Mouse (Mus musculus): ENCODE results near the gene Trappc6a. TPM values are rescaled to one million over a fixed set of nuclear protein-coding genes. Genes with fewer than 3 reads are reported as not detected.

Gene Trappc6a
- total RNA-seq (2021), result 10 to 100 TPM; 32.2 to 33.5 TPM
- 32.9 and 45.0 TPM in 2 replicates for polyA plus RNA-seq (2012; rRNA removed)
- long read RNA-seq, transcript Trappc6a-201 (6 exons, 785 nt), result major isoform, 24 of 26 reads
- long read RNA-seq, partial matches to known transcripts, result 0 of 26 reads
- long read RNA-seq, other reads (novel, unspliced or antisense), result 2 of 26 reads

DNA sequence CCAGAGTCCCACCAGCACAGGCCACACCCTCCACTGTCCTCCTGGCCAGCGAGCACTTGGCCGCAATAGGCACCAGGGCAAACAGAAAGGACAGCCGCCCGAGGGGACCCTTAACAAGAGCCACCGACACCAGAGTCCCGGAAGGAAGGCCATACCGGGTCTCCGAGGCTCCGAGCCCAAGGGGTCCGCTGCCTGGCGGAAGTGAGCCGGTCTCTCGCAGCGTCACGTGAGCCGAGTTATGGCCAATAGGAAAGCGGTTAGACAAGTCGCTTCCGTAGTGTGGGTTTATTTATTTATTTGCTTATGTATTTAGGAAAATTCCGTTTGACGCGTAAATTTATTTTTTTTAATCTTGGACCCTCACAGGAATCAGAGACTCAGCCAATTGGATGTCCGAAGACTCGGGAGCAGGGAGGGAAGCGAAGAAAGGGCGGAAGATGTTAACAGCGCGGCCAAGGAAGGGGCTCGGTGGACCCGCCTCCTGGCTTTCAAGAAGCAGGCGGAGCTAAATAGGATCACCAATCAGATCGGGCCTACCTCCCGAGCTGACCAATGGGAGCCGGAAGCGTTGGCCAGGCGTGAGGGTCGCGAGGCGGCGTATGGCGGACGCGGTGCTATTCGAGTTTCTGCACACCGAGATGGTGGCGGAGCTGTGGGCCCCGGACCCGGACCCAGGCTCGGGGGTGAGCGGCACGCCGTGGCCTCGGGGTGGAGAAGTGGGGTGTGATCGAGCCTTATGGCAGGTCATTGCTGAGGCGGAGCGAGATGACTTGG lies at the start of gene Trappc6a, which contains the start of gene Bloc1s3:
Gene Trappc6a, plus strand, starts transcription at position 246 of the 774 bp plus-strand sequence.
Gene Bloc1s3, minus strand, starts transcription at position 218 of the 774 bp plus-strand sequence.
- TF ChIP-seq EP300 (IDR thresholded peaks at IDR 0.05; ENCODE audit: insufficient read depth, low read depth, low read length) (no peak), POLR2A (IDR thresholded peaks at IDR 0.05; ENCODE audit: insufficient read depth, low read depth, low read length) (peak; percentile 67), CTCF (IDR thresholded peaks at IDR 0.05) (peak; percentile 28)

DNA sequence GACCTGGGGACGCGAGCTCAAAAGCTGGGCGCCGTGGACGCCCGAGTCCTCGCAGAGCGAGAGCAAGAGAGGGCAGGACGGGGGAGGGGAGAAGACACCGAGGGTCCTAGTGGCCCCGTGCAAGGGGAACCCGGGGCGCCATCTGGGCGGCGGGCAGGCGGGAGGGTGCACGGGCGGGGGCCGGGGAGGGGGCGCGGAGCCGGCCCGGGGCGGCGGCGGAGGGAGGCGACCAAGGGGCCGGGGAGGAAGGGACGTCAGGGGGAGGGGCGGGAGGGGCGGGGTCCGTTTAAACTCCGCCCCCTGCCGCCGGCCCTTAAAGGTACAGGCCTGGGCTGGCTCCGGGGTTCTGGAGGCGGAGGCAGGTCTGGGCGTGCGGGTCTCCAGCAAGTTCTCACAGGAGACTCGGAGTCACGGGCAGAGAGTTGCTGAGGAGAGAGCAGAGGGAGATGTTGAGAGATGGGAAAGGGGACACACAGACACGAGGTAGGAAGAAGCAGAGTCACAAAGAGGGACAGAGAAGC lies 49.5 kb upstream of the Trappc6a start, which contains the start of gene Mark4:
Gene Mark4, minus strand, starts transcription at position 231 of the 521 bp plus-strand sequence.
- TF ChIP-seq EP300 (IDR thresholded peaks at IDR 0.05; ENCODE audit: insufficient read depth, low read depth, low read length) (no peak), CTCF (IDR thresholded peaks at IDR 0.05) (peak; percentile 34), POLR2A (IDR thresholded peaks at IDR 0.05; ENCODE audit: insufficient read depth, low read depth, low read length) (peak; percentile 86)
- Histone ChIP-seq H3K27me3 (ENCODE audit: control insufficient read depth, insufficient read depth, low read length) (no peaks in the 10 kb centered on the region), H3K79me2 (replicated peaks; ENCODE audit: control insufficient read depth, insufficient read depth, low read length) (peaks cover 5% of the 10 kb centered on the region), H3K36me3 (ENCODE audit: control insufficient read depth, insufficient read depth, low read length) (no peaks in the 10 kb centered on the region; the same call in 1 of the 2 replicates), H3K4me3 (peak within 1 kb of the TSS; percentile 67), H3K9ac (ENCODE audit: low read depth, low read length) (peak within 1 kb of the TSS; percentile 90), H3K27ac (peak within 1 kb of the TSS; percentile 84), H3K4me1 (ENCODE audit: control insufficient read depth, insufficient read depth, low read length) (peaks cover 2% of the 10 kb centered on the region; the same call in 1 of the 2 replicates)
- intact Hi-C loops (cut with DNase I), result loop anchor here (2.0 to 5.0 kb wide), 3 partner anchors 50 to 169 kb away; partner anchors contain the start of genes Bloc1s3, Ppp1r37, Relb and Trappc6a
- 1% methylated on average over 39 of the region's 42 CpGs for WGBS
- peak; percentile 85 to 86 for DNase-seq

More for the DNA sequence above, at the start of gene Trappc6a, which contains the start of gene Bloc1s3:
- 1% methylated on average over 56 of the region's 56 CpGs for WGBS
- Histone ChIP-seq H3K27ac (peak within 1 kb of the TSS; percentile 82), H3K27me3 (ENCODE audit: control insufficient read depth, insufficient read depth, low read length) (no peaks in the 10 kb centered on the region), H3K36me3 (ENCODE audit: control insufficient read depth, insufficient read depth, low read length) (no peaks in the 10 kb centered on the region), H3K79me2 (replicated peaks; ENCODE audit: control insufficient read depth, insufficient read depth, low read length) (no peaks in the 10 kb centered on the region), H3K4me1 (ENCODE audit: control insufficient read depth, insufficient read depth, low read length) (peaks cover 6% of the 10 kb centered on the region), H3K4me3 (peak within 1 kb of the TSS; percentile 100), H3K9ac (ENCODE audit: low read depth, low read length) (peak within 1 kb of the TSS; percentile 87)
- DNase-seq, result peak; percentile 93 to 95
- intact Hi-C loops (cut with DNase I), result loop anchor here (2.0 kb wide), 1 partner anchor 50 kb away; the partner anchor contains the start of gene Mark4

DNA sequence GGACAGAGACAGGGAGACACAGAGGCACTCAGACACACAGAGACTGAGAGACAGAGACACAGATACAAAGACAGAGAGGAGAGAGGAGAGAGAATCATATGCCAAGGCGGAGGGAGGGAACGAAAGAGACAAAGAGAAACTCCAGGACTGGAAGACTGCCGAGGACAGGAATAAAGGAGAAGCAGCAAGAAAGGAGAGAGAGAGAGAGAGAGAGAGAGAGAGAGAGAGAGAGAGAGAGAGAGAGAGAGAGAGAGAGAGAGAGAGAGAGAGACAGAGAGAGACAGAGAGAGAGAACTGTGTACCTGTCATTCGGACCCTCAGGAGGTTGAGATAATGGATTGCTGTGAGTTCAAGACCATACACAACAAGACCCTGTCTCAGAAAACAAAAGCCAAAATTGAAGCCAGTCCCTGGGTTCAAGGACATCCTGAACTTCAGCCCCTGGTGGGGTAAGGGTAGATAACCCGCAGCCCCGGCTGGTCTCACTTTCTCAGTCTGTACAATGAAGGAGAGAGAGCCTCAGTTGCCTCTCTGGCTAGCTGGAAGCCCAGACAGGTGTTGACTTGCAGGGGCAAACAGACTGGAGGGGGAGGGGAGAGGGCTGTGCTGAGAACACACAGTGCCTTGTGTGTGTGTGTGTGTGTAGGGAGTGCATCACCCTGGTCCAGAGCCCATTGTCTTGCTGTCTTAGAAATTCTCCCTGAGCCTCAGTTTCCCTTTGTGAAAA lies 48.9 kb upstream of the Trappc6a start:
- Histone ChIP-seq H3K4me3 (peak overlapping the region; percentile 67), H3K79me2 (replicated peaks; ENCODE audit: control insufficient read depth, insufficient read depth, low read length) (peaks cover 5% of the 10 kb centered on the region), H3K27me3 (ENCODE audit: control insufficient read depth, insufficient read depth, low read length) (no peaks in the 10 kb centered on the region), H3K4me1 (ENCODE audit: control insufficient read depth, insufficient read depth, low read length) (peaks cover 2% of the 10 kb centered on the region; the same call in 1 of the 2 replicates), H3K36me3 (ENCODE audit: control insufficient read depth, insufficient read depth, low read length) (no peaks in the 10 kb centered on the region; the same call in 1 of the 2 replicates), H3K9ac (ENCODE audit: low read depth, low read length) (peak overlapping the region; percentile 73), H3K27ac (peak overlapping the region; percentile 84)
- TF ChIP-seq EP300 (IDR thresholded peaks at IDR 0.05; ENCODE audit: insufficient read depth, low read depth, low read length), result no peak
- WGBS, result 26% methylated on average over 6 of the region's 6 CpGs
- intact Hi-C loops (cut with DNase I), result loop anchor here (2.0 to 5.0 kb wide), 3 partner anchors 49 to 168 kb away; partner anchors contain the start of genes Bloc1s3, Ppp1r37, Relb and Trappc6a
- DNase-seq, result no peak

DNA sequence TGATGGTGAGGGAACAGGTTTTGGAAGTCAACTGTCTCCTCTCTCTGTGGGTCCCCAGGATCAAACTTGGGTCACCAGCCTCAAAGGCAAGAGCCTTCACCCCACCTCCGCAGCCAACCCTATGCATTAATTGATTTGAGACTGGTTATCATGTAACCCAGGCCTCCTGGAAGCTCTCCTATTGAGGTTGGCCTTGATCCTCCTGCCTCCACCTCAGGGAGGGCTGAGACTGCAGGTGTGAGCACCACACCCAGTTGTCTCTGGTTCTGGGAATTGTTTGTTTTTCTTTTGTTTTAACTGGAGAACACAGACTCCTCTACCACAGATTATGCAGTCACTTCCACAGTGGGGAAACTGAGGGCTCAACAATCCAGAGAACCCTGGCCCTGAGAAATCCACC lies 47.7 kb upstream of the Trappc6a start:
- no peak for DNase-seq
- H3K9ac ChIP-seq (ENCODE audit: low read depth, low read length), result no peak overlapping the region
- peaks cover 2% of the 10 kb centered on the region; the same call in 1 of the 2 replicates for H3K4me1 ChIP-seq (ENCODE audit: control insufficient read depth, insufficient read depth, low read length)
- H3K27ac ChIP-seq, result no peak overlapping the region
- H3K79me2 ChIP-seq (replicated peaks; ENCODE audit: control insufficient read depth, insufficient read depth, low read length), result peaks cover 5% of the 10 kb centered on the region
- intact Hi-C loops (cut with DNase I), result no loop called here
- TF ChIP-seq CTCF (IDR thresholded peaks at IDR 0.05) (no peak), EP300 (IDR thresholded peaks at IDR 0.05; ENCODE audit: insufficient read depth, low read depth, low read length) (no peak), POLR2A (IDR thresholded peaks at IDR 0.05; ENCODE audit: insufficient read depth, low read depth, low read length) (no peak)
- H3K27me3 ChIP-seq (ENCODE audit: control insufficient read depth, insufficient read depth, low read length), result no peaks in the 10 kb centered on the region
- H3K36me3 ChIP-seq (ENCODE audit: control insufficient read depth, insufficient read depth, low read length), result no peaks in the 10 kb centered on the region; the same call in 1 of the 2 replicates
- no peak overlapping the region for H3K4me3 ChIP-seq
- WGBS, result 100% methylated on average over 1 of the region's 1 CpGs

DNA sequence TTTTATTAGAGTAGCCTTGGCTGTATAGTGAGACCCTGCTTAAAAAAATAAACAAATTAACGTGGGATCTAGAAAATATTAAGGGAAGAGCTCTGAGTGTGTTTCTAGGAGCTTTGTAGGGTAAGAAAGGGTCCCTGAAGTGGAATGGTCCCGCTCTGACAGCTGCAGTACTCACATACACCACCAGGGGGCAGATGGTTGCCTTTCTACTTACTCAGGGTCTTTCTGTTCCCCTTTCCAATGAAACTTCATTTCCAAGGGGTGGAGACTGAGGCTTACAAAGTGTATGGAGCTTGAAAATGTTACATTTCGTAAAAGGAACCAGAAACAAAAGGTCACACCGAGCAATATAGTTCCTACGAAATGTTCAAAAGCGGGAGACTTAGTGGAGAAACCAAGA lies 46.7 kb upstream of the Trappc6a start:
- no peaks in the 10 kb centered on the region; the same call in 1 of the 2 replicates for H3K27me3 ChIP-seq (ENCODE audit: control insufficient read depth, insufficient read depth, low read length)
- TF ChIP-seq POLR2A (IDR thresholded peaks at IDR 0.05; ENCODE audit: insufficient read depth, low read depth, low read length) (no peak), EP300 (IDR thresholded peaks at IDR 0.05; ENCODE audit: insufficient read depth, low read depth, low read length) (0 out of 2 replicates have a peak, but pooled peaks have one; percentile 35), CTCF (IDR thresholded peaks at IDR 0.05) (peak; percentile 99; the same call in 1 of the 2 replicates)
- no peaks in the 10 kb centered on the region for H3K4me1 ChIP-seq (ENCODE audit: control insufficient read depth, insufficient read depth, low read length)
- intact Hi-C loops (cut with DNase I), result no loop called here
- H3K36me3 ChIP-seq (ENCODE audit: control insufficient read depth, insufficient read depth, low read length), result no peaks in the 10 kb centered on the region
- DNase-seq, result peak; percentile 73 to 83
- H3K9ac ChIP-seq (ENCODE audit: low read depth, low read length), result no peak overlapping the region
- 9% methylated on average over 6 of the region's 6 CpGs for WGBS
- peaks cover 2% of the 10 kb centered on the region; the same call in 1 of the 2 replicates for H3K79me2 ChIP-seq (replicated peaks; ENCODE audit: control insufficient read depth, insufficient read depth, low read length)
- no peak overlapping the region for H3K4me3 ChIP-seq
- no peak overlapping the region for H3K27ac ChIP-seq

All from heart, adult 2 months (tissue).